Mouse (Mus musculus) G1E (cell line): ENCODE measurements around the gene Gpc1.

Experiments
- CTCF ChIP-seq: IDR thresholded peaks from 2 replicates; pipeline ENCODE4 v1.5.1; 2012; ENCODE audit warnings: low read depth, low read length, inconsistent platforms, mixed read lengths
- GATA1 ChIP-seq: IDR thresholded peaks from 2 replicates; pipeline ENCODE4 v1.6.1; 2012; ENCODE audit warnings: borderline replicate concordance, low read length, inconsistent platforms, mixed read lengths
- POLR2AphosphoS5 ChIP-seq: IDR thresholded peaks from 2 replicates; pipeline ENCODE4 v1.6.1; 2012; ENCODE audit warnings: low read depth, low read length, inconsistent platforms; ENCODE audit not compliant: insufficient replicate concordance
- TAL1 ChIP-seq: conservative IDR thresholded peaks from 2 replicates; pipeline ENCODE4 v1.6.1; 2012; ENCODE audit warnings: low read depth, low read length, inconsistent platforms, mixed read lengths

GRCm38 (mm10) chr1:92837931-92838833 lies 6.7 kb downstream of the Gpc1 start:
- TF ChIP-seq CTCF = no peak
- TF ChIP-seq TAL1 = no peak
- TF ChIP-seq GATA1 = no peak
- TF ChIP-seq POLR2AphosphoS5 = no peak
